Mouse (Mus musculus) Muller cell, postnatal 12 days (primary cell): Measurements from ENCODE around the gene Phc2.
"Not testable (repeated sequence)": the region's sequence is repeated elsewhere in the genome, so short reads cannot be mapped to it uniquely, and the experiment has no call there.

Experiments
- DNase-seq: peaks from one replicate; pipeline ENCODE4 v3.0.0-alpha.2; 2015; ENCODE audit errors: inconsistent ontology term

Phc2 gene

DNA sequence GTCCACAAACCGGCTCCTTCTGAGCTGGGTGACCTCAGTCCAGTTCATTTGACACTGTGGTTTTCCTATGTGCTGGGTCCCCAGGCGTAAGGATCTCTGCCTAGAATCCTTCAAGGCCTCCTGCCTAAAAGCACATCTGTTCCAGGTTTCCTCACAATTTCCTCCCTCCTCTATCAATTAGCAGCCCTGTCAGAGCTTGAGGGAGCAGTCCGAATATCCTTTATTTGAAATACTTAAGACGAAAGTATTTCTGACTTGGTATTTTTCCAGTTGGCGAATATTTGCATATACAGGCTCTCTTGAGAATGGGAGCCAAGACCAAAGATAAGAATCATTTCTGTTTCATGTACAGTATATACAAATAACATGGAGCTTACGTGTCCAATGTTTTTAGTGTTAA is 8.6 kb upstream of the Phc2 start:
- no peak for DNase-seq

DNA sequence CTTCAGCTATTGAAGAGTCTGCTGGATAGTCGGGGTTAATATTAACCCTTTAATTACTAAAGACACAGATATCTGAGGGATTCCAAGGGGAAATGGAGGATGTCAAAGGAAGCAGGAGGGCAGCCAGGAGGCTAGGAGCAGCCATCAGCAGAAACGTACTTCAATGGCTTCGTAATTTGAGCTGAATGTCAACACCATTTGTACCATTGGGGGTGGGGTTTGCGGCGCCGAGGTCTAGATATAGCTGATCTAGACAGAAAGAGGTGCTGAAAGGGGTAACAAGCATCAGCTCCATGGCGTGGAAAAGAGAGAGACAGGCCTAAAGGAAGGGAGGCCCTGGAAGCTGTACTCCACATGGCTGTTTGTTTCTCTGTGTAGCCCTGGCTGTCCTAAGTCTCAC is 7.7 kb upstream of the Phc2 start:
- DNase-seq, result no peak

DNA sequence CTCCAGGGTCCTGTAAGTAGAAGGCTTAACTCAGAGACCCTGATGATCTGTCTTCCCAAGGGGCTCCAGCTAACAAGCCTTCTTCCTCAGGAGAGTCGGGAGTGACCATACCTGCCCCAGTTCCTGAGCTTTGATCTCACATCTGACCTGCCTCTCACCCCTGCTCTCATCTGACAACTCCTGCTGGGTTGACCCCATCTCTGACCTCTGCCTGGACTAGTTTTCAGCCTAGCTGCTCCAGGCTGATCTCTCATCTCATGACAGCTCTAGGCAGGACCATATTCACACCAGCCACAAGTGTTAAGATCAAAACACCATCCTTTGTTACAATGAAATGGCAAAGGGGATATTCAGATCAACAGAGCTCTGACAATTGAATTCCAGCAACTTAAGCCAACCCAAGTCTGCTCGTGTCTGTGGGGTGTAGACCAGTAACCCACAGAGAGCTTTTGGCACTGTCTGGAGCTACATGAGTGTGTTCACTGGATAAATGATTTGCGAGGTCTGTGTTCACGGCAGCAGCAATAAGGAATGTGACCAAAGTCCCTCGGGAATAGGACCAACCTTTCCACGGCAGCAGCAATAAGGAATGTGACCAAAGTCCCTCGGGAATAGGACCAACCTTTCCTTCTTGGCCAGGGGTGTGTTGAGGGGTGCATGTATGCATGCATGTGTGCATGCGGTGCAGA is 5.8 kb upstream of the Phc2 start:
- DNase-seq, result no peak

DNA sequence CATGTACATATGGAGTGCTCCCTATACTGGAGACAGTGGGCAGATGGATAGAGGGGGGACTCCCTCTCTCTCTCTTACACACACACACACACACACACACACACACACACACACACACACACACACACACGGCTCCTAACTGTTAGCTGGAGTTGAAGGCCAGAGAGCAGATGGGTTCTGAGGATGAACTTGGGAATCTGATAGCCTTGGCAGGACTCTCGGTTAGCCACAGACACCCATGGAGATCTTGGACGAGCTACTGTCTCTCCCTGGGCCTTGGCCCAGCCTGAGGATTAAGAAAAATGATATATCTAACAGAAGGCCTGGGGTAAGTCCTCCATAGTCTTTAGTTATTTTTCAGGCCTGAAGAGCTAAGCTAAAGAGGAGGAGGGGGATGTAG is 3.0 kb upstream of the Phc2 start:
- peak; percentile 20 for DNase-seq

DNA sequence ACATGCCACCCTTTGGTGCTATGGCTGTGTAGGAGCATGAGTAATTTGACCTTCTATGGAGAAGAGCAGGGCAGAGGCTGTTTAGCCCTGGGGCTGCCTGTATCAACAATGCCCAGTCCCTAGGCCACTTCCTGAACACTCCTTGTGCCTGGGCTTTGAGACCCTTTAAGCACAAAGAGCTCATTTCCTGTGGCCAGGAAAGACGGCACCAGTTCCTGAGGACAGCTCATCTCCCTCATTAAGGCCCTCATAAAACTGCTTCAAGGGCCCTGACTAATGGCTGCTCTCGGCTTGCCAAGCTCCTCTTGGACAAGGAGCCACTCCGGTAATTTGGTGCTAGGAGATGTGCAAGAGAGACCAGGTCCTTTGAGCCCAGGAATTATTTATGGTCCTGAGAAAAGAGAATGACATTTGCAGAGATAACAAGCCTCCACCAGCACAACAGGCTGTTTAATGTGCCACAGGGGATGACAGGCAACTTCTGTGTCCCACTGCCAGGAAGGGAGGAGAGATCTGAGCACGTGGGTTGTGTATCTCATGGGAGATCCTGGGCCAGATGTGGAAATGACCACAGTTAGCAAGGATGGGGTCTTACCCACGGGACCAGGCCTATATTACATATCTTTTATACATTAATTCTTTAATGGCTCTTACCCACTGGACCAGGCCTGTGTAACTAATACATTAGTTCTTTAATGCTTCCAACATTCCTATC is 1.8 kb upstream of the Phc2 start:
- peak; percentile 31 for DNase-seq

DNA sequence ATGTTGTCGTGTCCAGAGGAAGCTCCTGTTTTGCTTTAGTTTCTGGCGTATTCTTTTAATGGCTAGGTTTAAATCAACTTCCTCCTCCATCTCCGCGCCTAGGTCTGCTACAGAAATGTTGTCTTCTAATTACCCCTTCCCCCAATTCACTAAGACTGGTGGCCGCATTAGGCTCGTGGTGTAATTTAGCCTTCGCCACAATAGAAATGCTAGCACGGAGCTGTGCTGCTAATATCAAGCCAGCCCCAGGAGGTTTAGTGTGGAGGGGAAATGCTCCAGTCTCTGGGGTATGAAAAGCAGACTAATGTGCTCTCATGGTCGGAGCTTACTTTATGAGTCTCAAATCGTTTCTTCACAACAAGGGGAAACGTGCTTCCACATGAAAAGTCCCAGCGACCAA is 944 bp downstream of the Phc2 start:
- no peak for DNase-seq

DNA sequence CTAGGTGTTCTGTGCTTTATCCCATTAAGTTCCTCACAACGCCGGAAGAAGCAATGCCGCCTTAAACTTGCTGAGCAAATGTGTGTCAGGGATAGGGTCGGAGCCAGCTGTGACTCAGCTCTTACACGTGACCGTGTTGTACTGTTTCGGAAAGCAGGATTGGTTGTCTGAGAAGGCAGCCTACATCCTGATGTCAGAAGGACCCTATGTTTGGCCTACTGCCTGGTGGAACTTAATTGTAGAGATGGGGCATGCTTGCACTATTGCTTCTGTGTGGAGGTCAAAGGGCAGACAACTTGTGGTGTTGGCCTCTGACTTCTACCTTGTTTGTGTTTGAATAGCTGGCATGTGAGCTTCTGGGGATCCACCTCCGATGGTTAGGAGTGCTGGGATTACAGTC is 5.7 kb downstream of the Phc2 start:
- no peak for DNase-seq

DNA sequence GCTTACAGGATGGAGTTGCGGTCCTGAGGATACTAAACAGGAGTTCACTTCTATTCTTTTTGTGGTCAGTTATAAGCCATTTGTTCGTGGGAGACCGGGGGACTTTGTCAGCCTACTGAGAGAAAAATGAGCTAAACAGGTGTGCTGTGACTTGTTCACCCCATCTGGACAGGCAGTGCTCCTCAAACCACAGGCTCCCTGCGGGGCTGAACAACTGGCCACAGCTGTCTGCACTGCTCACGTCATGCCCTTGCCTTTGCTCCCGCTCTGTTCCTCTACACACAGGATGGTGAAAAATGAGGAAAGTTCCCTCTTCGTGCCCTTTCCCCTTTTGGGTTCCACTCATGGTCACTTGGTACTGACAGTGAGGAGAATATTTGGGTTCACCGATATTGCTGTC is 6.6 kb downstream of the Phc2 start:
- no peak for DNase-seq

DNA sequence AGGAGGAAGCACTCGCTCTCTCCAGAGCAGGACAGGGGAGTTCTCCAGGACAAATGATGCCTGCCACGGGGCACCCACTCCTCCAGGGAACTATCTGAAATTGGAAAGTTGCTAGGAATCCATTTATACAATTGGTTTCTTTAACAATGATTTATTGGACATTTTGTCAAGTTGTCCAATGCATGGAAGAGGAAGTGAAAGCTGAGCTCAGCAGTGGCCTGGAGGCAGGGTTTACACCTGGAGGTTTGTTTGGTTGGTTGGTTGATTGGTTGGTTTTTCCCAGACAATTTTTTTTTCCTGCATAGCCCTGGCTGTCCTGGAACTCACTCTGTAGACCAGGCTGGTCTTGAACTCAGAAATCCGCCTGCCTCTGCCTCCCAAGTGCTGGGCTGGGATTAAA is 9.5 kb downstream of the Phc2 start:
- no peak for DNase-seq

DNA sequence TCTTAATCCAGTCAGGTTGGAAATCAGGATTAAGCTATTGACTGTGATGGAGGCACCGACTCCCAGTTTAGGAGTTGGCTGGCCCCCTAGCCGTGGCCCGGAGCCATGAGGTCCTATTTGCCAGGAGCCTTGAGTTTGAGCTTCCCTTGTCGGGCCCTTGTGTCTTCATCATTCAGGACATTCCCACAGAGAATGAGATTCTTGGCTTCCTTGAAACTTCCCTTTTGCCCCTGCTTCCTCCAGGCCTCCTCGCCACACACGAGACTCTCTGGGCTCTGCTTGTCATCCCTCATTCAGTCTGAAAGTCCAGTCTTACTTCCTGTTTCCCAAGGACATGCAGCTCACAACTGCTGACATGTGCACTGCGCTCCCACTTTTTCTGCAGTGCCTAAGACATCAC is 11.9 kb downstream of the Phc2 start:
- not testable (repeated sequence) for DNase-seq

DNA sequence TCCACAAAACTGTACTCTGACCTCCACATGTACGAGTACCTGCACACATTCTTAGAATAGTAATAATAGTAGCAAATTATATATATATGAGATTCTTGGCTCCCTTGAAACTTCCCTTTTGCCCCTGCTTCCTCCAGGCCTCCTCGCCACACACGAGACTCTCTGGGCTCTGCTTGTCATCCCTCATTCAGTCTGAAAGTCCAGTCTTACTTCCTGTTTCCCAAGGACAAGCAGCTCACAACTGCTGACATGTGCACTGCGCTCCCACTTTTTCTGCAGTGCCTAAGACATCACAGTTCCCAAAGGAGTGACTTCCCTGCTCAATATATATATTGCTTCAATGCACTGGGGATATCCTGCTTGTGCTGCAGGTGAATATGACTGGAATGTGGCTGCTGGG is 12.7 kb downstream of the Phc2 start:
- DNase-seq, result not testable (repeated sequence)

DNA sequence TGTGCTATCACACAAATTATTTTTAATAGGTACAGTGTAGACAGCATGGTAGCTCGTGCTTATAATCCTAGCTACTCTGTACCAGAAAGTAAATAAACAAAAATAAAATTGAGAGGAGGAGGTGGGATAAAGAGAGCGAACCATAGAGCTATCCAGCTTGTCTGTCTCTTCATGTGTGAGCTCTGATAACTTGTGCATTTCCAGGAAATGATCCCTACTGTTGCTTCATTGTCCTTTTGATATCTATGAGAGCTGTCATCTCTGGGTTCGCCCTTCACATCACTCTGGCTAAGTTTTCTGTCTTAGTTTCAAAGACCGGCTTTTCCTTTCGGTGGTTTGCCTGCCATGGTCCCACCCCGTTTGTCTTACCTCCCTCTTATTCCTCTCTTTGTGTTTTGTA is 14.7 kb downstream of the Phc2 start:
- DNase-seq, result no peak

DNA sequence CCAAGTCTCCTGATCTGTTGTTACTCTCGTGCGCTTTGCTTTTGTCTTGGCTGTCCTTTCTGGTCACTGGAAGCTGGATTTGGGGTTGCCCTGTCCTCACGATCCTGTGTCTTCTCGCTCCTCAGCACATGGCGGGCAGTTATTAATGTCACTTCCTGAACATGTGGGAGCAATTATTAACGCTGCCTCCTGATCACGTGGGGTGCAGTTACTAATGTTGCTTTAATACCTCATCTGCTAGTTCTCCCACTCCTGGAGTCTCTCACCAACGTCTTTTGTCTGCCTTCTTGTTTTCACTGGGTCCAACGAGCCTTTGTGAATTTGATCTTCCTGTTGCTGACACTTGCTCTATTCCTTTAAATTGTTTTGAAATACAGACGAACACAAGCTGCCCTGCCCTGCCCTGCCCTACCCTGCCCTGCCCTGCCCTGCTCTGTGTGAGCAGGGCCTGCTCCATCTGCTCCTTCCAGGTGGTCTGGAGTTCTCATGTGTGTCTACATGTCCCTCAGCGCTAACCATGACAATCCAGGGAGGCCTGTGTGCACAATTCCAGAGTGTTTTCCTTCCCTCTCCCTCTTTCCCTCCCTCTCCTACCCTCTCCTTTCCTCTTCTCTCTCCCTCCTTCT is 16.2 kb downstream of the Phc2 start:
- DNase-seq, result no peak

DNA sequence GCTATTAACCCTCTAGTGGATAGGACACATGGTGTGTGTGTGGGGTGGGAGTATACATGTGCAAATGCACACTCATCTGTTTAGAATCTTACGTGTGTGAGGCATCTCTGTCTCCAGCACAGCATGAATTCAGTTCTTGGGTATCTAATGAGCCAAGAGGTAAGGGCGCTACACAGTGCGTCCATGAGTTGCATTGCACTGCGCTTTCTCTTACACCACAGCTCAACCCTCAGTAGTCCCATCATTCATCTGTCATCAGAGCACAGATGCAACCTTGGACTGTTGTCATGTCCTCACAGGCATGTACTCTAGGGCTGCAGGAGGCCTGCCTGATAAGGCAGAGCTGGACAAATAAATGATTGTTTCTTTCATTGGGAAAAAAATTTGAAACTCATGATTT is 18.0 kb downstream of the Phc2 start:
- no peak for DNase-seq

DNA sequence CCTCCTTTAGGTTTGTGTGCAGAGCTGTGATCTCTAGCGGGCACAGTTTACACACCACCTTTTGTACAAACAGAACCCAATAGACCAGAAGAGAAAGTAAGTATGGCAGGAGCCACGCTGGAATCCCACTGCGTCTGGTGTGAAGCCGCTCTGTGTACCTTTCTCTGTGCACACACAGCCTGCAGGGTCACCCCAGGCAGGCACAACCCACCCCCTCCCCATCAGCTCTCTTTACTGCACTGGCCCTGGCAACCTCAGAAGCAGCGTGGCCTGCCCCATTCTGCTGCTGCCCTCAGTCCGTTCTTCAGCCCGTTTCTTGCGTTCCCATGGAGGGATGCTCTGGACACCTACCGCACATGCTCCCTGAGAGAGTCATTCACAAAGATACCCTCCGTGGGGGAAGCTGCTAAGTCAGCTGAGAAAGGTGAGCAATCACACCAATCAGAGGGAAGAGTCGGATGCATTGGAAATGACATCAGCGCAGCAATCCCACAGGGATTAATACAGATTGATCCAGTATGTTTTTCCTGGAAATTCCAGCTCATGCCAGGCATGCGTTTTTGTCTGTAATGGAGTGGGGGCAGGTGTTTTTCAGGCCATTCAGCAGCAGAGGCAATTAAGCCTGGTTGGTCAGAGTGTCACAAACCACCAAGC is 24.2 kb downstream of the Phc2 start:
- peak; percentile 47 for DNase-seq

DNA sequence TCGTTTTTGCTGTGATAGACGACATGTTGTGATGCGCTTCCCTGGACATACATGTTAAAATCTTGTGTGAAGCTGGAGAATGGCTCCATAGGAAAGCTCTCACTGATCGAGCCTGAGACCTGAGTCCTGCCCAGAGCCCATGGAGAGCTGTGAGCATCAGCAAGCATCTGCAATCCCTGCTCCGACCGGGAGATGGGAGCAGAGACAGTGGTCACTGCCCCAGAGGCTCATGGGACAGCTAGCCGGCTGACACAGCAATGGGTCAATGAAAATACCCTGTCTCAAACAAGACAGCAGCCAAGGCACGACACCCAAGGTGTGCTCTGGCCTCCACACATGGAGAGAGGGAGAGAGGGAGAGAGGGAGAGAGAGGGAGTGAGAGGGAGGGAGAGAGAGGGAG is 26.6 kb downstream of the Phc2 start:
- no peak for DNase-seq

DNA sequence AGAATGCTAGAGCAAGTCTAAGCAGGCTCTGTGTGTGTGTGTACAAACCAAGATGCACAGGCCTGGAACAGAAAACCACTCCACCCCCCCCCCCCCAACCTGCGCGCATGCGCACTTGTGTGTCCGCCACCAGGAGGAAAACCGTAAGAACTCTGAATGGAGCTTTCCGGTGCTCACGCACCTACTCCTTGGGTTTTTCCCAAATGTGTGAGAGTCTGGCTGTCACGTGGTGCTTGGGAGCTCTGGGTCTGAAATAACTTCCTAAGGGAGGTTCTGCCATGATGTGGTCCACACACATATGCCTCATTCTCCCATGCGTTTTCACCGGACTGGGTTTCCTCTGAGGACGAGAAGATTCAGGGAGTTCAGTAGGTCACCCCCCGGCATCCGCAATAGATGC is 27.8 kb downstream of the Phc2 start:
- DNase-seq, result no peak

DNA sequence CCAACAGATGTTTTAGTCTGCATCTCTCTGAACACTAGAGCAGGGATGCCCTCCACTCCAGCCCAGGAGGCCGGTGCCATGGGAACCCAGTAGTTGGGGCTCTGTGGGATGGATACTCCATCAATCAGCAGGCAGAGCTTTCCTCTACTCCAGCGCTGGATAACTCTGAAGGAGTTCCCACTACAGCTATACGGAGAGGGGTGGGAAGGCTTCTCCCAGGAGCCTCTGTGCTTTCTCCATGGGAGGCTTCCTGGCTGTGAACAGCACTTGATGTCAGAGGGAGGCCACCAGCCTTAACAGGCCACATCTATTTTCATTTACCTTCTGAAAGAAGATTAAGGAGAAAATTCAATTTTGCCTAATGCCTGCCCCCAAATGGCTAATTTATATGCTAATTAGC is 29.2 kb downstream of the Phc2 start:
- no peak for DNase-seq

DNA sequence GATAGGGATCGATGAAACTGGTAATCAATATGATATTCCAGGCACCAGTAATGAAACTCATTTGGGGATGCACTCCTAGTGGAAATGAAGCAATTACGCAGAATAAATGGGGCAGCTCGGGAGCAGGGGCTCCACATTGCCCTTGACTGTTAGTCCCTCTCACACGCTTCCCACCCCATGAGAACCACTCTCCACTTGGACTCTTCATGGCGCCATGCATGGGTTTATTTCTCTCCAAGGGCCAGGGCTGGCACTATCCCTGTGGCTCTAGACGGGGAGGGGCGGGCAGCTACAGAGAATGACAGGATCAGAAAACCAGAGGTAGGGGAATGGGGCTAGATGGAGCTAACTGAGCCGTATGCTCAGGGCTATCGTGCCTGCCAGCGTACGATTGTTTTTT is 29.6 kb downstream of the Phc2 start:
- no peak for DNase-seq

DNA sequence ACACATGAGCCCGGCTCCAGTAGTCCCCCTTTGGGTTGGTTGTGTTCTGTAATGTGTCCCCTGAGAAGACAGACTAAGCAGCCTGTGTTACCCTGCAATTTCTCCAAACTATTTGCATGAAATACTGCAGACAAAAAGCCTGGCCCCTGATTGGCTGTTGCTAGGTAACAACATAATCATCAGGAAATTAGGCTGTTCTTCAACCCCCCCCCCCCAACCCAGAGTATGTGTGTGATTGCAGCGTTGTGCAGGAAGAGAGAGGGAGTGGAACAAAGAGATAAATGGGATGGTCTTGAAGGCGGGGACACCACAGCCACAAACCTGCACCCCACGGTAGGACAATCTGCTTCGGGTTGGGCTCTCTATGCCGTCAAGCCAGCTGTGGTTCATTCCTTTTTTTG is 34.0 kb downstream of the Phc2 start:
- DNase-seq, result no peak

DNA sequence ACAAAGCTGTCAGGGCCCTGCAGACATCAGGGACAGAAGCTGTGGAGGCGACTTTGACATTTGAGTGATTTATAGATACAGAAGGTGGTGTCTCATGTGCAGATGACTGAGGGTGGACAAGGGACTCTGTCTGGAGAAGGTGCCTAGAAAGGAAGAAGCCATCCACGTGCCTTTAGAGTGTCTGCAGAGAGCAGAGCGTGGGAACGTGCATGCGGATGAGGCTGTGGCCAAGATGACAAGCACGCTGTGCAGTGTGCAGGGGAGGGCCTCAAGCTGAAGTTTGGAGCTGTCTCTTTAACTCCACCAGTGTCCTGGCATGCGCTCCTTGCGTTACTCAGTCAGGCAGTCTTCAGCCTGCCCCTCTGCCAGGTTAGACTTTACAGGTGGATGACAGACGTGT is 34.5 kb downstream of the Phc2 start:
- DNase-seq, result no peak

DNA sequence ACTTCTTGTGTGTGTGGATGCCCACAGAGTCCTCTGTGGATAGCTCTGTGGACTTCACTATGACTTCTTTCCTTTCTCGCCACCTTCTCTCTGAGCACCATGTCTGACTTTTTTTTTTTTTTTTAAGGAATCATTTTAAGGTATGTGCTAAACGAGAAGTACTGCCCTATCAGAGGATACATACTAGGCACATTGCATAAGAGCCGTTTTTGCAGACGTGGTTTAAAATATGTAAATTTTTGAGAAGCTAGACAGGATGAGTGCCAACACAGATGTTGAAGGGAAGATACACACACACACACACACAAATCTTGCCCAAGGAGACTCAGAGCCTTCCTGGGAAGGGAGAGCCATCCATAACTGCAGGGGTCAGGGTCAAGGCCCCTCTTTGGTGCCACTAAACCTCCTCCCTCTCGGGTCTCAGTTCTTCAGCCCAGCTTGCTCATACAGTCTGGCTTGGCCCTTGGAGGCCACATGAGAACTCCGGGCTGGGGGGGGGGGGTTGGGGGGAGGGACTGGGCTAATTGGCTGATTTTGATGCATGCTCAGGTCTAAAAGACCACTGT is 35.3 kb downstream of the Phc2 start:
- DNase-seq, result no peak
